Mouse (Mus musculus) limb, embryonic 10.5 days (tissue): ENCODE measurements at regions not wholly inside any gene's neighbourhood (a gene's known extent, or its start where the extent isn't known, plus 50 kb on each side); places are given as distances from the start of the nearest gene placed in this dataset.

ENCODE experiments used
- DNase-seq: peaks from one replicate; pipeline ENCODE4 v3.0.0-alpha.2; 2017; ENCODE audit warnings: low spot score
- H3K27ac ChIP-seq: fragments of 300-500 bp; sonication (generic); 2 replicates; pipeline ENCODE4 v1.5.1; 2016; ENCODE audit warnings: mild to moderate bottlenecking
- H3K27me3 ChIP-seq: fragments of 300-500 bp; sonication (generic); 2 replicates; pipeline ENCODE4 v1.6.1; 2016; ENCODE audit warnings: low read depth, mild to moderate bottlenecking; ENCODE audit not compliant: poor library complexity, severe bottlenecking
- H3K36me3 ChIP-seq: fragments of 300-500 bp; sonication (generic); 2 replicates; pipeline ENCODE4 v1.6.1; 2016; ENCODE audit warnings: mild to moderate bottlenecking, moderate library complexity
- H3K4me1 ChIP-seq: fragments of 300-500 bp; sonication (generic); 2 replicates; pipeline ENCODE4 v1.6.1; 2016
- H3K4me3 ChIP-seq: fragments of 300-500 bp; sonication (generic); 2 replicates; pipeline ENCODE4 v1.5.1; 2016; ENCODE audit warnings: mild to moderate bottlenecking, moderate library complexity
- H3K9me3 ChIP-seq: fragments of 300-500 bp; sonication (generic); replicated peaks from 2 replicates; pipeline ENCODE4 v1.6.1; 2016; ENCODE audit warnings: mild to moderate bottlenecking
- WGBS: fragments of 180-500 bp; shearing (Covaris S2); methylation state at CpG from one replicate; pipeline ENCODE4 v1.1.7; 2016; 5-methylcytosine and 5-hydroxymethylcytosine counted together

DNA sequence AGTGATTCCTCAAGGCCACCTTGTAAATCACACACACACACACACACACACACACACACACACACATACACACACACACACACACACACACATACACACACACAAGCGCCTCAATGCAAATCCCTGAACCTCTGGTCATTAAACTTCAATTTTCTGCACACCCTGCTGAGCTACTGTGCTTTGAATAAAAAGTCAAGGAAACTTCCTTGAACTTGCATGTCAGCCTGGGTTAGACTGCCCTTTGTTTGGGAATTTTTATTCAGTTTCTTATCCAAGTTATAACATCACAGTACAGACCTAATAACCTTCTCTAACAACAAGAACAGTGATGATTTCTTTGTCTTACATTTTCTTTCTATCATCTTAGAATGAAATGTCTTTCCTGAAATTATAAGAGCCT, 528.1 kb upstream of the Cdh11 start:
- Histone ChIP-seq H3K27me3 (no peaks in the 10 kb centered on the region), H3K4me1 (peaks cover 39% of the 10 kb centered on the region), H3K9me3 (no peaks in the 10 kb centered on the region), H3K36me3 (no peaks in the 10 kb centered on the region), H3K27ac (peak overlapping the region; percentile 84), H3K4me3 (no peak overlapping the region)
- 65% methylated on average over 1 of the region's 1 CpGs for WGBS
- no peak for DNase-seq

DNA sequence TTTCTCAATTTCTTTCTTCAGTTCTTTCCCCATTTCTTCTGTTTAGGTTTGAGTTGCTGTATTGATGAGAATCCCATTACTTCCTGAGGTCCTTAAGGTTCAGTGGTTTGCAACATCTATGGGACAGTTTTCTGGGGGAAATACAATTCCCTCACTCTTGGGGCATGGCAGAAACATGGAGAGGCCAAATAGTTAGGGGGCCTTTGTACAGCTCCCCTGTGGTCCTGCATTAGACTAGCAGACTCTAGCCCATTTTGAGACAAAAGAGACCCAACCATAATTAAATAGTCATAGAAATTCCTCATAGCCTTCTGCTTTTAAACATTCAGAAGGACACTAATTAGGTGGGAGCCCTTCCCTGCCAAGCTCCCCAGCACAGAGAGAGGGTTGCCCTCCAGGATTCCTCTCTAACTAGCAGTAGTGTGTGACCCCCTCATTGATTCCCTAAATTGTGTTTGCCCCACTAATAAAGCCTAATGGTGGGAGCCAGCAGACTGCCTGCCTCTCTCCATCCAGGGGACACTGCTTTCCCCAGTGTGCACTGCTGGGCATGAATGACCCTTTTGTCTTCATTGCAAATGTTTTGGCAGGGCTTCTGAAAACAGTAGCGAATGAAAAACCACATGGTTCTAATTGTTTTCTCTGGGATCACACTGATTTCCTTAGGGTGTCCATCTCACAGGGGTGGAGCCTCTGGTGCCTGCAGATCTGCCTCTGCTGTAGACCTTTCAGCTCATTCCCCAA, 529.0 kb upstream of the Cdh11 start:
- Histone ChIP-seq H3K4me3 (no peak overlapping the region), H3K9me3 (no peaks in the 10 kb centered on the region), H3K27ac (peak overlapping the region; percentile 84), H3K4me1 (peaks cover 39% of the 10 kb centered on the region), H3K36me3 (no peaks in the 10 kb centered on the region), H3K27me3 (no peaks in the 10 kb centered on the region)
- peak; percentile 41 for DNase-seq
- WGBS = 27% methylated on average over 1 of the region's 1 CpGs

DNA sequence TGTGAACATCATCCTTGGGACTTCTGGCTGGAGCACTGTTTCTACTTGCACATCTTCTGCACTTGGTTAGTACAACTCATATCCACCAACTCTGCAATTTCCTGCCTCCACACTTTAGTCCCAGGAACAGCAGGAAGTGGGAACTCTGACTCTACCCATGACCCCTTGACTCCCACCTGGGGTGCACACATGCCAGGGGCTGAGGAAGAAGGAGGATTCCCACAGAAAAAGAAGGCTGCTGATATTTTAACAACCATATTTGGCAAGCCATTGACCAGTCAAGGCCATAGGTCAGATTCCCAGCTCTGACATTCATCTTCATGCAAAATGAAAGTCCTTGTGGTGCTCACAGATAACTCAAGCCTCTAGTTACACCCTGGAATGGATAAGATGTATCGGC, 530.3 kb upstream of the Cdh11 start:
- Histone ChIP-seq H3K4me3 (no peak overlapping the region), H3K9me3 (no peaks in the 10 kb centered on the region), H3K27ac (peak overlapping the region; percentile 84; the same call in 1 of the 2 replicates), H3K36me3 (no peaks in the 10 kb centered on the region), H3K27me3 (no peaks in the 10 kb centered on the region), H3K4me1 (peaks cover 39% of the 10 kb centered on the region)
- no peak for DNase-seq
- 82% methylated on average over 1 of the region's 1 CpGs for WGBS

DNA sequence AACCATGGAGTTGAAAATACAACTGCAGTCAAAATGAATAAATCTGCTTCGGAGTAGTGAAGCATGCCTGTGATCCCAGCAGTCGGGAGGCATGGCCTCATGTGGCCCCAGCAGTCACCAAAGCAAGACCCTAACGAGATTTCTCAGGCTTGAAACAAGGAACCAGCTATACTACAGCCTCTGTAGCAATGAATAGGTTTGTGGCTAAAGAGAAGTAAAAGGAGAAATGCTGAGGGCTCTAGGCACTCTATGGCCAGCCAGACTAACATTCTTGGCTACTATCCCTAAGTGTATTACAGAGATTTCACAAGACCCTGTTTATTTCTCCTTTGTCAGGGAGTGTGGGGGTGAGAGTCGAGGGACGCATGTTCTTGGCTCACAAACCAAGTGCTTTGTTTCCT, 531.2 kb upstream of the Cdh11 start:
- no peak for DNase-seq
- WGBS = 70% methylated on average over 5 of the region's 5 CpGs
- no peaks in the 10 kb centered on the region for H3K27me3 ChIP-seq
- H3K27ac ChIP-seq = peak overlapping the region; percentile 84
- H3K4me3 ChIP-seq = no peak overlapping the region
- H3K36me3 ChIP-seq = no peaks in the 10 kb centered on the region
- H3K9me3 ChIP-seq = no peaks in the 10 kb centered on the region
- peaks cover 39% of the 10 kb centered on the region for H3K4me1 ChIP-seq

DNA sequence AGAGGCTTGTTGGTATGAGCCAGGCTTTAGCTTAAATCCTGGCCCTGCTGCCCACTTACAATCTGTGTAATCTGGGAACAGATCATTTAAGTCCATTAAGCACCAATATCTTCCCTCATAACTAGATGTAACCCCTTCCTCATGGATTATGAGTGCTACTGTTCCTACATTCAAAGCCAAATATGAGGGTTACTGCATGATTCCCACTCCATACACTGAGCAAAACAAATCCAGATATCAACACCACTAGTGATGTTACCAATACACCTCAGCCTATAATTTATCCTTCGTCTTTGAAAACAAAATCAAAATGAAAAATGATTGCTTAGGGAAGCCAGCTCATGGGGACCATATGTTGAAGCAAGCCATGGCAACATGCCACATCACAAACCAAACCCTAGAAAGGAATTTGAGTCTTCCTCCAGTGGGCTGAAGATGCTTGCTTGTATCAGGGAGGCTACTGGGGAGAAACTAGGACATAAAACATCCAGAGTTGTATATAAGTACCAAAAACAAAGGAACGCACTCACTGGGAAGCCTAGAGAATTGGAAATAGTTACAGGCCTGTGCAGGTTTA, 531.8 kb upstream of the Cdh11 start:
- Histone ChIP-seq H3K4me1 (peaks cover 39% of the 10 kb centered on the region), H3K4me3 (no peak overlapping the region), H3K27me3 (no peaks in the 10 kb centered on the region), H3K27ac (peak overlapping the region; percentile 84), H3K36me3 (no peaks in the 10 kb centered on the region), H3K9me3 (no peaks in the 10 kb centered on the region)
- 93% methylated on average over 2 of the region's 2 CpGs for WGBS
- DNase-seq = no peak

DNA sequence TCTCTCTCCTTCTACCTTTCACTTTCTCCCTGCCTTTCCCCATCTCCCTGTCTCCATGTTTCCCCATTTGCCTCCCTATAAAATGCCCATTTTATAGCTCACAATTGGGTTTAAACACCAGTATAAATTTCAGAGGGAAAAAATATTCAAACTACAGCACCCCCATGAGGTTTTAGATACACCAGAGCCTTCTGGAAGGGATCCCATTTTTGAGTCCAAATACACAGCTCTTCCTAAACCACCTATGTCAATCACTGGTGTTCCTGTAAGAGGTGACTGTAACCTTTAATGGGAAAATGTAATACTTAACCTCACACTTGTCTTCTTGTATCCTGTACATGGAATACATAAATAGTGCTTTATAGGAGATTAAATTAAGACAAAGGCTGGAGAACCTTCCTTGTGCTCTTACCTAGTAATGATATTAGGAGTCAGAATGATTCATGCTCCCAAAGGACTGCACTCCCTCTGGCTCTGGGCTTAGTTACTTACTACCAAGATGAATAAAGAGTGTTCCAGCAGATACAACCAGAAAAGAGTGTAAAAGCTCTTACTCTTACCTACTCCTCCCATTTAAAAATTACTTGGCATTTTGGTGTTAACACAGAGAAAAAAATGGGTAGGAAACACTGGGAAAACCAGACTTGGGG, 538.7 kb upstream of the Cdh11 start:
- Histone ChIP-seq H3K36me3 (no peaks in the 10 kb centered on the region), H3K4me1 (no peaks in the 10 kb centered on the region), H3K27ac (no peak overlapping the region), H3K27me3 (no peaks in the 10 kb centered on the region), H3K9me3 (no peaks in the 10 kb centered on the region), H3K4me3 (no peak overlapping the region)
- no peak for DNase-seq

DNA sequence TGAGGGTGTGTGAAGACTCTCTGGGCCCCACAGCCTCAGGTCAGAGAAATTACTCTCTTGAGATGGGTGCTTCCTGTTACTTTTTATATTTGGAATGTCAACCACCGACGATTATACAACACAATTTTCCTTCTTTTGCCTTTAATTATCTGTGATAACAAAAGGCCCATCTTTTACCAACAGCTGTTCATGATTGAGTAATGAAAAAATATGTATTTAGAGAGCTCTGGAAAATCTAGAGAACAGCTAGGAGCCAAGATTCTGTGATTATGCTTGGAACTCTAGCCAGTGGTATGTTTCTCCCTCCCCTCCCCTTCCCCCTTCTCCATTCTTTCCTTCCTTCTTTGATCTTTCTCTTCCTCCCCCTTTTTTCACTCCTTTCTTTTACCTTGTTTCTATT, 546.0 kb upstream of the Cdh11 start:
- Histone ChIP-seq H3K4me1 (no peaks in the 10 kb centered on the region), H3K9me3 (no peaks in the 10 kb centered on the region), H3K27ac (no peak overlapping the region), H3K4me3 (no peak overlapping the region), H3K27me3 (no peaks in the 10 kb centered on the region), H3K36me3 (no peaks in the 10 kb centered on the region)
- no peak for DNase-seq
- 81% methylated on average over 2 of the region's 2 CpGs for WGBS

DNA sequence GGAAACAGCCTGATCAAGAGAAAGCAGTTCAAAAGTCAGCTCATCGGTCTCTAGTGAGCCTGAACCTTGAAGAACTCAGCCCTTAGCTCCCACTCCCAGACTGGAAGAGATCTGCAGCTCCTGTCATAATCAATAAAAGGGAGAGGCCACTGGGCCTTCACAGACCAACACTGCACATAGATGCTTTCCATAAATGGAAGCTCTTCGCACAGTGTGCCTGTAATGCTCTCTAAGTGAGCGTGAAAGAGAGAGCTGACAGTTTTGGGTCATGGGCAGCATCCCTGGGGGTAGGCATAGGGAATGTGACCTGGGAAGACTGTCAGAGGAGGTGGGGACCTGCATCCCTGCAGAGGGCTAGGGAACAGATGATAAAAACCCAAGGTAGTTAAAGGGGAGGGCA, 551.9 kb upstream of the Cdh11 start:
- Histone ChIP-seq H3K9me3 (no peaks in the 10 kb centered on the region), H3K36me3 (no peaks in the 10 kb centered on the region), H3K27ac (no peak overlapping the region), H3K4me3 (no peak overlapping the region), H3K27me3 (no peaks in the 10 kb centered on the region), H3K4me1 (no peaks in the 10 kb centered on the region)
- 91% methylated on average over 3 of the region's 3 CpGs for WGBS
- no peak for DNase-seq

DNA sequence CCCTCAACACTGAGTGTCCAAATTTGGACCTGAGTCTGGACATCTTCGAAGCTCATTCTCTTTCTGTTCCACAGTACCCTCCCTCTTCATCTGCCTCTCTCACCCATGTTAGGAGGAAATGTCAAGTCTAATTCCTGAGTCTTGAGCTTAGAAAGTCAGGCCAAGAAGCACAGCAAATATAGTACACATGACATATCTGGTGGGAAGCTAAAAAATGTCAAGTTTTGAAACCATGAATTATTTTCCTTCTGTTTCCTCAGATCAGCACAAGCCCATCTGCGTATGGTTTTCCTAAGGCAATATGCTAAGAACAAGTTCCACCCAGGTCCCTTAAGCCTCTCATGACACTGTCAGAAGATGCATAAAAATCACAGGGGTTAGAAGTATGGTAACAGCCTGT, 553.6 kb upstream of the Cdh11 start:
- no peaks in the 10 kb centered on the region for H3K36me3 ChIP-seq
- WGBS = 97% methylated on average over 2 of the region's 2 CpGs

DNA sequence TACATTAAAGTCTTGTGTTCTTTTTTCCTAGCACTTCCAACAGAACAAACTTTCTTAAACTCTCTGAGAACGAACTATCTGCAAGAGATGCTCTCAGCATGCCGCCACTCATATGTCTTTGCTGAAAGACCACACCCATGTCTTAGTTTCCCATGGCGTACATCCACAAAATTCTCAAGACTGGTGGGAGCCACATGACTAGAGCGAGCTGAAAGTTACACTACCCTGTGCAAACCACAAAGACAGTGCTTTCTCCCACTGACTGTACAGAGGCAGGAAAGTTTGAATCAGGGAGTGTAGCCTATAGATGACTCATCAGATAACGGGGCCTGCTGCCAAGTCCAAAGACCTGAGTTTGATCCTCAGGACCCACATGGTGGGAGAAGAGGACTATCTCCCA, 554.5 kb upstream of the Cdh11 start:
- WGBS = 96% methylated on average over 5 of the region's 5 CpGs
- Histone ChIP-seq H3K4me3 (no peak overlapping the region), H3K9me3 (no peaks in the 10 kb centered on the region), H3K27me3 (no peaks in the 10 kb centered on the region), H3K27ac (no peak overlapping the region), H3K4me1 (no peaks in the 10 kb centered on the region), H3K36me3 (no peaks in the 10 kb centered on the region)
- no peak for DNase-seq

More for the DNA sequence above, 553.6 kb upstream of the Cdh11 start:
- no peak overlapping the region for H3K4me3 ChIP-seq
- DNase-seq = no peak
- H3K27me3 ChIP-seq = no peaks in the 10 kb centered on the region
- H3K9me3 ChIP-seq = no peaks in the 10 kb centered on the region
- no peaks in the 10 kb centered on the region for H3K4me1 ChIP-seq
- H3K27ac ChIP-seq = no peak overlapping the region

DNA sequence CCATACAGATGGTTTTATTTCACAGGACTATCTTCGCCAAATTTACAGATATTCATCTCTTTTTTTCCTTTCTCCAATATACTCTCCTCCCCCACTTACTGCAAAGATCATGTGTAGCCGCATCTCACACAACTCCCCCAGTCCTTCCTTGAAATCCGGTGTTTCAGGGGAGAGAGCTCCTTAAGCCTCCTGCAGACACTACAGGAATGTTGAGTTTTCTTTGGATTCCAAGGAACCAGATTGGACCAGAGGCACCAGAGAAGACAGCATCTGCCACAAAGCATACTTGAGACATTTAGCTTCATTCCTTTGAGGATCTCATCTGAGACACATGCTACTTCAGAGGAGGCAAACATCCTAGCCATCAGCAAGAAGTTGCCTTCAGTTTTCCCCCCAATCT, 558.4 kb upstream of the Cdh11 start:
- Histone ChIP-seq H3K36me3 (no peaks in the 10 kb centered on the region), H3K27me3 (no peaks in the 10 kb centered on the region), H3K4me1 (peaks cover 12% of the 10 kb centered on the region), H3K9me3 (no peaks in the 10 kb centered on the region), H3K27ac (no peak overlapping the region), H3K4me3 (no peak overlapping the region)
- 95% methylated on average over 3 of the region's 3 CpGs for WGBS
- no peak for DNase-seq

DNA sequence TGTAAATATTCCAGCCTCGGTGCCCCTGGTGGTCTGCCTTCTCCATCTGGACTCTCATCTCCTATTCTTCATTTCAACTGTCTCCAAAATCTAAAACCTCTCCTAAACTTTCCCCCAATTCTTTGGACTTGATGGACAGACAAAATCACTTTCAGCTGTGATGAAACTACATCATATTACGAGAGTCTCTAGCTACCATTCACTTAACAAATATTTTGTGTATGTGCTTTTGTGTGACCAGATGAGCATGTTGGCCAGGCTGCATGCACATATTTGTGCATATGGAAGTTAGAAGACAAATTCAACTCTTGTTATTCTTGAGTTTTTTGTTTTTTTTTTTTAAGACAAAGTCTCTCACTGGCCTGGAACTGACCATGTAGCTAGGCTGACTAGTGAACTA, 559.4 kb upstream of the Cdh11 start:
- Histone ChIP-seq H3K27ac (no peak overlapping the region), H3K4me3 (no peak overlapping the region), H3K36me3 (no peaks in the 10 kb centered on the region), H3K4me1 (peaks cover 12% of the 10 kb centered on the region), H3K9me3 (no peaks in the 10 kb centered on the region), H3K27me3 (no peaks in the 10 kb centered on the region)
- 82% methylated on average over 2 of the region's 2 CpGs for WGBS
- DNase-seq = no peak

DNA sequence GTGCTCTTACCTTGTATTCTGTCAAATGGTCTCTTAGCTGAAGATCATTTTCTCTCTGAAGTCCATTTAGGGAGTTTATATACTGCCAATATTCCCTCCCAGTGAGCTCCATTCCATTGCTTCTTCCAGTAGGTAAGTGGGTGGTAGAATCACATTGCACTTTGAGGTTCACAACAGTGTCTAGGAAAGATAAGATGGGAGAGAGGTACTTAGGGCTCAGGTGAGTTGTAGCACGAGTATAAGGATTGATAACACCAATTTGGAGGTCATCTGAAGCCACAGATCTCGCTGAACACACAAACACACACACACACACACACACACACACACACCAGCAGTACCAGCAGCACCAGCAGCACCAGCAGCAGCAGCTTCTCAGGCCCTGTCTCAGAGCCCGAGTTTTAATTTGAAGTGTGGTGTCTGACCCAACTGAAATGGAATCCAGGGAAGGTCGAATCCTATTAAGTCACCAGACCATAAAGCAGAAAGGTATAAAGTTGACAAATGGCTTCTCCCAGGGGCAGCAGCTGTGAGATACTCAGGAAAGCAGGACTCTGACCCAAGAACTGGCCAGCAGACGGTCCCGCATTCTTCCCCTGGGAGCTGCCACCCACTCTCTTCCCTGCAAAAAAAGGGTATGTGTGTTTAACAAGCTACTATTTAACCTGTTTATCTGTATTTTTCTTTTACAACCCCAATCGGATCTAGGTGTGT, 561.9 kb upstream of the Cdh11 start:
- 33% methylated on average over 7 of the region's 7 CpGs for WGBS
- Histone ChIP-seq H3K27me3 (no peaks in the 10 kb centered on the region), H3K27ac (0 out of 2 replicates have a peak overlapping the region, but pooled peaks have one; percentile 19), H3K4me3 (no peak overlapping the region), H3K4me1 (peaks cover 12% of the 10 kb centered on the region), H3K36me3 (no peaks in the 10 kb centered on the region), H3K9me3 (no peaks in the 10 kb centered on the region)
- no peak for DNase-seq
